In genomic region chr4:23498710-23499109, GRCm38 (mm10) we compare ENCODE assay signal across 21 mouse cellular contexts.
DNase-seq lines count a peak whose midpoint lies in the region; ATAC-seq lines count a peak whose summit lies in the region.
"Had no signal": no experiment of that assay in that cellular context is flagged by ENCODE, and none has a peak within 500 bp of the region (broad histone marks: within the 10 kb centered on the region; RNA-seq: fewer than 3 reads in every experiment).

No protein-coding gene starts in this region.

- peak; percentile 88 for ATAC-seq in frontal cortex, adult (ENCODE audit: low TSS enrichment)
- ATAC-seq: activated CD4-positive, CD25-positive, alpha-beta regulatory T cell, adult 4 months; CD4-positive, CD25-positive, alpha-beta regulatory T cell, adult 4 months; Patski had no signal

- intact Hi-C loops in left cerebral cortex, postnatal 4 days (cut with DNase I) = no loop called here

- DNase-seq in frontal cortex, postnatal 10 days (ENCODE audit: low spot score in 2 of 2) = no peak
- DNase-seq in right cerebral cortex, adult 18-20 months = peak; percentile 24
- DNase-seq in right cerebral cortex, postnatal 10 days (ENCODE audit: low spot score in 2 of 2) = no peak
- DNase-seq in brain, adult 2 months (ENCODE audit: low read depth, low spot score) = peak; percentile 31
- peak; percentile 6 for DNase-seq in telencephalon, adult 2 months (ENCODE audit: low read depth, low spot score)
- no peak for DNase-seq in left cerebral cortex, postnatal 4 days
- DNase-seq in cerebellum, adult 9-11 months = no peak
- DNase-seq: adrenal gland, adult 2 months; adrenal gland, adult 8-10 months; adrenal gland, postnatal 10 days; adrenal gland, postnatal 14 days; adrenal gland, postnatal 25 days; adrenal gland, postnatal 36 days; B cell, adult 2 months; cerebellum, adult 11 months; cerebellum, adult 11-12 months; cerebellum, adult 18-20 months had no signal

Comparison
In these comparisons a context has a peak if more than half of its experiments do, and no peak if none do; other contexts are left out.
1. DNase-seq: peak in right cerebral cortex, adult 18-20 months (single experiment), brain, adult 2 months (single experiment) and telencephalon, adult 2 months (single experiment); none in frontal cortex, postnatal 10 days (0 of 2), right cerebral cortex, postnatal 10 days (0 of 2), left cerebral cortex, postnatal 4 days (single experiment) and cerebellum, adult 9-11 months (single experiment).